Mouse (Mus musculus) left cerebral cortex, postnatal 36 days (tissue): ENCODE measurements around the gene Fam234b. TPM values are rescaled to one million over a fixed set of nuclear protein-coding genes. Genes with fewer than 3 reads are reported as not detected.

ENCODE experiments used
- total RNA-seq, 2 experiments: library from RNA; stranded (reverse); gene quantifications; 2 replicates each; pipeline ENCODE4 v1.2.3; 2021

The Fam234b gene
- total RNA-seq, 2 experiments from 2014 or later: 159 to 171 TPM

Other genes with a start within 250 kb of the Fam234b start
- 1 to 10 TPM; 3.2 to 8.0 TPM for gene Apold1, start 216.3 kb upstream of the Fam234b start, total RNA-seq
- gene Ddx47, start 186.4 kb upstream of the Fam234b start, total RNA-seq: 10 to 100 TPM; 52.9 to 63.8 TPM
- under 1 TPM; 0.30 to 0.43 TPM for gene Gprc5a, start 132.3 kb upstream of the Fam234b start, total RNA-seq
- not detected for gene Gprc5d, start 79.7 kb upstream of the Fam234b start, total RNA-seq
- 10 to 100 TPM; 42.9 to 55.6 TPM for gene Hebp1, start within 50 bp of the Fam234b start, total RNA-seq
- not detected for gene Gsg1, start 56.4 kb downstream of the Fam234b start, total RNA-seq
- gene Pbp2, start 112.4 kb downstream of the Fam234b start, total RNA-seq: under 1 TPM in 1 of 2 experiments, not detected in 1; 0.32 TPM
- 1 to 10 TPM; 1.3 to 3.7 TPM for gene Emp1, start 164.6 kb downstream of the Fam234b start, total RNA-seq